Mouse (Mus musculus): ENCODE measurements at regions not wholly inside any gene's neighbourhood (a gene's known extent, or its start where the extent isn't known, plus 50 kb on each side); places are given as distances from the start of the nearest gene placed in this dataset.

- peak; percentile 93 for DNase-seq
Observed at GRCm38 (mm10) chr9:46735664-46736067, 262.9 kb upstream of the Gm4791 start.

DNA sequence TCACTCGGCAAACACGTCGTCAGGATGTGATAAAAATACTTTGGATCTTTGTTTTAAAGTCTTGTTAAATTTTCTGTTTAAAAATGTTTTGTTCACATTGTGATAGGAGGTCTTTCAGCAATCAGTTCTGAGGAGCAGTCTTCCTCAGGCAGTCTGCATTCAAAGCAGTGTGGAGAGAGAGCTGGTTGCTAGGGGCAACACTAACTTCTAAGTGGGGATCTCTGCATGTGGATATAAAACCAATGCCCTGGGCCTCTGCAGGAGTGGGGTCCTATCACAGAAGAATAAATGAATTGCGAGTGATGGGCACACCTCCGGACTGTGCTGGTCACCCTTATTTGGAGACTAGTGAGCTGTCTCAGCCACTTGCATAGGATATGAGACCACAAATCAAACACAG lies 270.1 kb upstream of the Gm4791 start:
- DNase-seq = no peak

GRCm38 (mm10) chr9:46724231-46724630 lies 274.3 kb upstream of the Gm4791 start:
- DNase-seq = no peak

GRCm38 (mm10) chr9:46713415-46713814 lies 285.1 kb upstream of the Gm4791 start:
- no peak for DNase-seq

DNA sequence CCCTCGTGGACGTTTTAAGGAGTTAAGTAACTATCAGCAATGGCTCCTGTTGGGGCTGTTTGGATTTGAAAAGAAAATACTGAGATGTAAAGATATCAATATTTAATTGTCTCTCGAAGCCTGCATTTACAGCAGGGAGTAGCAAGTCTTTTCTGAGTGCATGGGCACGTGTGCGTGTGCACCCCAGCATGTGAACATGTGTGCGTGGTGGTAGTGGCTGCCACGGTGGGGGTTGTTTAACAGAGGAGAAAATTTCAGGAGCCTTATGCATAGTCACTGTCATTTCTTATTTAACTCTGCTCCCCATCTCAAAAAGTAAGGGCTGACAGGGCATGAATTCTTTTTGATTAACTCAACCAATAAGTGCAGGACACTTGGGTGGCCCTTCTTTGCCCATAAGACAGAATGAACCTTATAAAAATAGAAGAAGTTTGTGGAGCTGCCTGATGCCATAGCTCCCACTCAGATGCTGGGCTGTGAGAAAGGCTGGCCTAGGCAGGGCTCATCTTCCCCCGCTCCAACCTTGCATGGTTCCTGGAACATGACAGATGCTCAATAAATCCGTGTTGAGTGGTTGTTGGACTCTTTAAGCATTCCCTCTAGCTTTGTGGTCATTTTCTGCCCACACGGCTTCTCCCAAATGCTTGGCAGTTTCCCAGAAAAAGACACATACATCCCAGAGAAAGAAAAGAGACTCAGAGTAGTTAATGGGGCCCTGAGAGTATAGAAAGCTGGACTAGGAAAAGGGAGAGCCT lies 294.2 kb upstream of the Gm4791 start:
- DNase-seq = no peak

DNA sequence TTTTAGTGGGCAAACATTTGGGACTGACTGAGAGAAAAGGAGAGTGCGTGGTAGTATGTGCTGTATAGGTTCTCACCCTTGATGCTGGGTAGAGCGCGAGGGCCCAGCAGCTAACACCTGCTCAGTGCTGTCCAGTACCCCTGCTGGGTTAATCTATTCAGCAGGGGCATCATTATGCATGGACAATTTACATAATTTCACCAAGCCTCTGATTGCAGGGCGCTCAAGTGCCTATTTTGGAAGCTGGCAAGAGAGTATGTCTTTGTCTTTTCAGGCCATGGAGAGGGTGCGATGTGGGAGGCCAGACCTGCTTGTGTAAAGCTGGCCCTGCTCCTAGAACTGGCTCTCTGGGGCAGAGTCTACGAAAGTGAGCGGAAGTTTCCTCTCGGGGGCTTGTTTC lies 294.9 kb upstream of the Gm4791 start:
- no peak for DNase-seq

DNA sequence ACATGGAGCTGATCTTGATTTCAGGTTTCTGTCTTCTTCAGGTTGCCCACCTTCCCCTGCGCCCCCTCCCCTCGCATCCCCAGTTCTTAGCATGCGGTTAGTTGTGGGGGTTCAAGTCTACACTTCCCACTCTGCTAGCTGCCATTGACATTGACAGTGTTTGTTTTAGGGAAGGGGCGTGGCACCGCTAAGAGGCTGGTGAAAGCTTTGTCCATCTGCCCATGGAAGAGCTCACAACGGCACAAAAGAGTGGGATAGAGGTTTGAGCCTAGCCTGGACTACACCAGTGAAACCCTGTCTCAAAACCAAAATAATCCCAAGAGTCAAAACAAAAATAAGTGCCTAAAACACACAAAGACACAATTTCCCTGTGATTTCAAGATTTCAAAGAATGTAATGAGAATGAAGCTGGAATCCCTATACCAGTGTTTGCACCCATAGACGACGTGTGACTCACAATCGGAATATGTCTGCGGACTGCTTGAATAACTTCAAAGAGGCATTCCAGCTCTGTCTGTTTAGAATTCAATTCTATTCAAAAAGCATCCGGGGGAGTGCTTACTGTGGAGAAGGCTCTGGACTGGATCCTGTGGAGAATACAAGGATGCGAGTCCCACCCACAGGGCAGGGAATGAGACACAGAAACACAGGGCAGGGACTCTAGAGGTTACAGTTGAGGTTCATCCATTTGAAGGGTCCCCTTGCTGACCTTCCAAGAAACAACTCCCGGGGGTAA lies 295.5 kb upstream of the Gm4791 start:
- DNase-seq = no peak

GRCm38 (mm10) chr9:46702053-46702900 lies 296.3 kb upstream of the Gm4791 start:
- no peak for DNase-seq

- no peak for DNase-seq
Observed at GRCm38 (mm10) chr9:46696171-46696570, 302.4 kb upstream of the Gm4791 start.

GRCm38 (mm10) chr9:46689331-46689730 lies 309.2 kb upstream of the Gm4791 start:
- no peak for DNase-seq

DNA sequence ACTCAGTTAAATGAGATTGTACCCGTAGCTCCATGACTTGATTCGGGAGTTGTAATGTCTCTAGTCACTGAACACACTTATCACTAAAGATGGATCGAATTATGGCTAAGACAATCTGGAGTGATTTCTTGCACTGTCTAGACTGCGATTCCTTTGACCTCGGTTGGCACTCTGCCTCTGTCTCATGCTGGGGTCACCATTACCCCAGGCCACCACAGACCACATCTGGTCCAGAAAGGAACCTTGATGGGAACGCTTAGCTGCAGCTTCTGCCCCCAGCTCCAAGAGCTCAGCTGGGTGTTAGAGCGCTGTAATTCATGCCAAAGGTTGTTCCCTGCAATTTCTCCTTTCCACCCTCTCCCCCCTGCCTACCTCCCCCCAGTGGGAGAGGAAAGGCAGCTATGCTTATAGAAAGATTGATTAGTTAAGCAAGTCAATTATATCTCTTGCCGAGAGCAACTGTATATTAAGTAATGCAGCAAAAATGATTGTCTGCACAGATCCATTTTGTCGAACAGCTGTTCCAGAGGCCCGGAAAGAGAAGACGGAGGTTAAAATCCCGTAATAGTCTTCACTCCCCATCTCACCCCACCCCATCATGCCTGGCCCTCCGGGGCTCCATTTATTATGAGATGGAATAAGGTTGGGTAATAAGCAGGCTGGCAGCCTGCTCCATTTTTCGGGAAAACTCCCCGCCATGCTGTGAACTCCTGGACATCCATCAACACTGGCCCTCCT lies 314.3 kb upstream of the Gm4791 start:
- no peak for DNase-seq

DNA sequence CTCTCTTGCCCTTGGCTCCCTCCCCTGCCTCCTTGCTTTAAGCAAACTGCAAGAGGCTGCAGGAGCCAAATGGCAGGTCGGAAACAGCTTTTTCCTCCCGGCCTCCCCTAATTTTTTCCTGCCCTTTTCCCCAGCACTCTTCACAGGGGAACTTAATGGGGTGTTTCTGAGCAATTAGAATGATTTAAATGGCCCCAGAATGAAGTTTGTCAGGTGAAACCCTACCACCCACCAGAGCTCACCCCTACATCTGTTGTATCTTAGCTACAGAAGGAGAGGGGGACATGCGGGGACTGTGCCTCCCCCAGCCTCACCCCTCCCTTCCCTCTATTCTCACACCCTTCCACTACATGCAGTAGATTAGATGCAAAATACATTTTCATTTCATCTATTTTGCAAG lies 326.5 kb upstream of the Gm4791 start:
- DNase-seq = no peak

DNA sequence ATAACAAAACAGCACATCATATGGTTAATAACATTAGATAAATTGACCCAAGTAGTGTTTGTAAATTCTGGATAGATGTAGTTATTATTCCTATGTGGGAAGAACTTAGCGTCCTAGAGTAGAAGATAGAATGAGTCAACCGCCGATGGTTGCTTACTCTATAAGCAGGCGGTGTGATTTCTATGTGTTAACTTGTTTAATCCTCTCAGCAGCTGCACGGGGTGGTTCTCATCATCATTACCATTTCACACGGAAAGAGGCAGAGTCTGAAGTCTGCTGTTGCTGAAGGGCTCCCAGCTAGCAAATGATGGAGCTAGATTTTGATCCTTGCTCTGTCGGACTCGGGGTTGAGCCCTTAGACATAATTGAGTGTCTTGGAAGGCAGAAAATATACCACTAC lies 334.6 kb upstream of the 4931429L15Rik start:
- no peak for DNase-seq

GRCm38 (mm10) chr9:46647238-46647922 lies 327.6 kb upstream of the 4931429L15Rik start:
- DNase-seq = no peak

DNA sequence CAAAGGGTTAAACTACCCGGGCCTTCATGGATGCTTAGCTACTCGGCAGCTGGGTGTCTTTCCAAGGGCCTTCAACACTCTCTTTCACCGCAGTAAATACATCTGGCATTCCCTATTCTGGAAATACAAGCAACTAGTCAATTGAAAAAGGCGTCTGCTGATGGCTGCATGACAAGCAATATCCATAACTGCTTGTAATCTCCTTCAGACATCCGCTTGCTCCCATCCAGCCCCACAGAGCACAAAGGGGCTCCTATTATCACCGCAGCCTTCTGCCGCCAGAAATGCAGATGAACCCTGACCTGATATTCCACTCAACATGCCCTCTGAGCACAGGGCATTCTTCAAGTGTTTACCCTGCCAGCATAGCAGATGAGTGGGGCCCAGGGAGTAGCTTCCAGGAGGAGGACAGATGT lies 325.7 kb upstream of the 4931429L15Rik start:
- DNase-seq = no peak

DNA sequence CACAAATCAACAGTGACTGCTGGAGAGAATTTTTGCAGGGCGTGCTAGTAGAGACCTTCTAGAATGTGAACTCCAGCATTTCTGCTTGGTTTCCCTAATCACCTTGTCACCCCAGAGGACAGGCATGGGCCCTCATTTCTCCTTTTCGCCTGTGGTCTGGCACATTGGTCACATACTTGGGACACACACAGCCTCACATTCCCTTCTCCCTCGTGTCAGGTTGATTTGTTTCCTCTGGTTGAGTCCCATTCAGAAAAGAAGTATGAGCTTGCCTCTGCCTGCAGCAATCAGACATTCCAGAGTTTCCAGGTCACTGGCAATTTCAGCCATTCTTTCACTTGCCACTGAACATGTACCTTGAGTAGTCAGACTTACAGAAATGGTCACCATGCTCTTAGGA lies 323.8 kb upstream of the 4931429L15Rik start:
- DNase-seq = no peak

GRCm38 (mm10) chr9:46642696-46643095 lies 322.9 kb upstream of the 4931429L15Rik start:
- no peak for DNase-seq

GRCm38 (mm10) chr9:46636261-46637010 lies 316.6 kb upstream of the 4931429L15Rik start:
- DNase-seq = peak; percentile 88

DNA sequence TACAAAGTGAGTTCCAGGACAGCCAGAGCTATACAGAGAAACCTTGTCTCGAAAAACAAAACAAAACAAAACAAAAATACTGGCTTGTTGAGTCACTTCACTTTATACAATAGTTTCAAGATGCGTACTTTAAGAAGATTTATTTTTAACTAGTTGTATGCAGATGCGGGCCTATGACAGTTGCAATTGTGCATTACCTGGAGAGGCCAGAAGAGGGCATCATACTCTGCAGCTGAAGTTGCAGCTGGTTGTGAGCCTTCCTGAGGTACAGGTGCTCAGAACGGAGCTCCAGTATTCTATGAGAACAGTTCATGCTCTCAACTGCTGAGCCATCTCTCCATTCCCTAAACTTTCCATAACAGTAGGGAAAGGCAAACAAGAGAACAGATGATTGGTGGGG lies 314.2 kb upstream of the 4931429L15Rik start:
- no peak for DNase-seq

DNA sequence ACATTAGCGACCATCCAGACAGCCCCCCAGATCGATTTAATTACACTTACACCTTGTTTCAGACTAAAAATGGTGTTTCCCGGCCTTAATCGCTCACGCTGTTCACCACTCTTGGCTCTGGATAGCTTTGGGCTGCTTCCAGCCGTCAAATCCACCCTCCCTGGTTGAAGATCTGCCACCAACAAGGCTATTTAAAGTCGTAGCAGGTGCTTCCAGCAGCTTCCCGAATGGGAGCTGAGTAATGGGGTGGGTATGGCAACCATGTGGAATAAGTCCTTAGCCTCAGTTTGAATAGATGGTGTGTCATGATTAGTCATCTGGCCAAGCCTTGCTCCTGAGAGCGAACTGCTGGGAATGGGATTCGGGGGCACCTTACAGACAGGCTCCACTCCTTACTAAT lies 312.8 kb upstream of the 4931429L15Rik start:
- peak; percentile 80 for DNase-seq

GRCm38 (mm10) chr9:46622255-46622654 lies 302.5 kb upstream of the 4931429L15Rik start:
- no peak for DNase-seq

Data from cerebellum, adult 9-10 months (tissue).